20 mouse cellular contexts compared by ENCODE assay signal in the genomic region with DNA sequence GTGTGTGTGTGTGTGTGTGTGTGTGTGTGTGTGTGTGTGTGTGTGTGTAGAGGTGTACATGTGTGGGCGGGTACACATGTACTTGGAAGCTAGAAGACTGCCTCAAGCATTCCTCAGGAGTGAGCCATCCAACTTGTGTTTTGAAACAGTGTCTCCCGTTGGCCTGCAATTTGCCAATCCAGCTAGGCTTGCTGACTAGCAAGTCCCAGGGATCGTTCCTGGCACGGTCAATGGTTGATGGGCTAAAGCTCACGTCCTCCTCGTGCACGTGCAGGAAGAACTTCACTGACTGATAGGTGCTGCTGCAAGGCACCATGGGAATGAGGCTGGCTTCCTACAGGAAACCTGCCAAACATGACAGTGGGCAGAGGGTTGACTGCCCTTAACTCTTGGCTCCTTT. TPM values are rescaled to one million over a fixed set of nuclear protein-coding genes. Genes with fewer than 3 reads are reported as not detected.
DNase-seq lines count a peak whose midpoint lies in the region; ATAC-seq and TF ChIP-seq lines count a peak whose summit lies in the region.
"Had no signal": no experiment of that assay in that cellular context is flagged by ENCODE, and none has a peak within 500 bp of the region (broad histone marks: within the 10 kb centered on the region; RNA-seq: fewer than 3 reads in every experiment).

No protein-coding gene starts in this region.

- H3K27ac ChIP-seq in kidney, embryonic 15.5 days, result no peak overlapping the region
- no peak overlapping the region for H3K27ac ChIP-seq in midbrain, postnatal 0 days (ENCODE audit: low read depth, low read length)
- H3K27ac ChIP-seq in hindbrain, embryonic 16.5 days (ENCODE audit: low read depth, low read length), result no peak overlapping the region
- H3K27ac ChIP-seq: embryonic facial prominence, embryonic 12.5 days; forebrain, embryonic 13.5 days; heart, embryonic 15.5 days; hindbrain, embryonic 15.5 days; intestine, embryonic 15.5 days; neural tube, embryonic 12.5 days; stomach, postnatal 0 days had no signal

- H3K9ac ChIP-seq in kidney, embryonic 15.5 days, result no peak overlapping the region
- no peak overlapping the region for H3K9ac ChIP-seq in midbrain, postnatal 0 days (replicated peaks; ENCODE audit: low read length, poor library complexity, severe bottlenecking)
- no peak overlapping the region for H3K9ac ChIP-seq in hindbrain, embryonic 16.5 days (ENCODE audit: low read depth, low read length)
- H3K9ac ChIP-seq: embryonic facial prominence, embryonic 12.5 days; forebrain, embryonic 13.5 days; heart, embryonic 15.5 days; hindbrain, embryonic 15.5 days; intestine, embryonic 15.5 days; neural tube, embryonic 12.5 days had no signal

- H3K4me3 ChIP-seq in kidney, embryonic 15.5 days (replicated peaks), result no peak overlapping the region
- peak overlapping the region; percentile 80 for H3K4me3 ChIP-seq in megakaryocyte, embryonic 14.5 days (replicated peaks)
- H3K4me3 ChIP-seq in midbrain, postnatal 0 days (ENCODE audit: low read depth, low read length), result no peak overlapping the region
- no peak overlapping the region for H3K4me3 ChIP-seq in hindbrain, embryonic 16.5 days (ENCODE audit: low read length)
- H3K4me3 ChIP-seq: embryonic facial prominence, embryonic 12.5 days; forebrain, embryonic 13.5 days; heart, embryonic 15.5 days; hindbrain, embryonic 15.5 days; intestine, embryonic 15.5 days; neural tube, embryonic 12.5 days had no signal

- ATAC-seq in kidney, embryonic 15.5 days (replicated peaks; ENCODE audit: low FRiP score), result no peak
- ATAC-seq in megakaryocyte, adult 5-6 weeks (ENCODE audit: poor library complexity, severe bottlenecking), result no peak
- ATAC-seq in midbrain, postnatal 0 days (ENCODE audit: low FRiP score), result no peak
- ATAC-seq in hindbrain, embryonic 16.5 days, result no peak
- ATAC-seq: forebrain, embryonic 13.5 days had no signal

- no peak for TF ChIP-seq CTCF in midbrain, postnatal 0 days (IDR thresholded peaks at IDR 0.05)

- H3K9me3 ChIP-seq in kidney, embryonic 15.5 days (replicated peaks), result no peaks in the 10 kb centered on the region
- no peaks in the 10 kb centered on the region for H3K9me3 ChIP-seq in megakaryocyte, embryonic 14.5 days
- no peaks in the 10 kb centered on the region for H3K9me3 ChIP-seq in midbrain, postnatal 0 days (ENCODE audit: low read length)
- no peaks in the 10 kb centered on the region for H3K9me3 ChIP-seq in hindbrain, embryonic 16.5 days (ENCODE audit: control insufficient read depth, low read length)
- H3K9me3 ChIP-seq: embryonic facial prominence, embryonic 12.5 days; forebrain, embryonic 13.5 days; heart, embryonic 15.5 days; hindbrain, embryonic 15.5 days; intestine, embryonic 15.5 days; neural tube, embryonic 12.5 days had no signal

- peaks cover 24% of the 10 kb centered on the region for H3K4me1 ChIP-seq in kidney, embryonic 15.5 days
- H3K4me1 ChIP-seq in megakaryocyte, embryonic 14.5 days, result peaks cover 47% of the 10 kb centered on the region
- no peaks in the 10 kb centered on the region for H3K4me1 ChIP-seq in midbrain, postnatal 0 days (ENCODE audit: insufficient read depth, low read length)
- H3K4me1 ChIP-seq in hindbrain, embryonic 16.5 days (ENCODE audit: control insufficient read depth, insufficient read depth, low read depth, low read length), result peaks cover 3% of the 10 kb centered on the region; the same call in 1 of the 2 replicates
- H3K4me1 ChIP-seq: intestine, embryonic 15.5 days had no signal

- H3K4me2 ChIP-seq in kidney, embryonic 15.5 days, result no peak overlapping the region
- H3K4me2 ChIP-seq in midbrain, postnatal 0 days (ENCODE audit: low read depth, low read length, poor library complexity, severe bottlenecking), result no peak overlapping the region
- H3K4me2 ChIP-seq in hindbrain, embryonic 16.5 days (ENCODE audit: low read length), result no peak overlapping the region
- H3K4me2 ChIP-seq: embryonic facial prominence, embryonic 12.5 days; forebrain, embryonic 13.5 days; heart, embryonic 15.5 days; hindbrain, embryonic 15.5 days; intestine, embryonic 15.5 days; neural tube, embryonic 12.5 days had no signal

- 93% methylated on average over 7 of the region's 7 CpGs for WGBS in kidney, embryonic 15.5 days
- WGBS in midbrain, postnatal 0 days, result 97% methylated on average over 7 of the region's 7 CpGs
- WGBS in hindbrain, embryonic 16.5 days, result 91% methylated on average over 7 of the region's 7 CpGs

- H3K36me3 ChIP-seq in kidney, embryonic 15.5 days, result peaks cover 71% of the 10 kb centered on the region
- peaks cover 96% of the 10 kb centered on the region for H3K36me3 ChIP-seq in megakaryocyte, embryonic 14.5 days (replicated peaks; ENCODE audit: low read length)
- H3K36me3 ChIP-seq in midbrain, postnatal 0 days (ENCODE audit: insufficient read depth, low read length), result peaks cover 35% of the 10 kb centered on the region
- H3K36me3 ChIP-seq in hindbrain, embryonic 16.5 days (ENCODE audit: control insufficient read depth, insufficient read depth, low read length), result peaks cover 18% of the 10 kb centered on the region

- H3K27me3 ChIP-seq in kidney, embryonic 15.5 days, result no peaks in the 10 kb centered on the region
- H3K27me3 ChIP-seq in megakaryocyte, embryonic 14.5 days (replicated peaks), result no peaks in the 10 kb centered on the region
- H3K27me3 ChIP-seq in midbrain, postnatal 0 days (ENCODE audit: insufficient read depth, low read length), result no peaks in the 10 kb centered on the region
- no peaks in the 10 kb centered on the region for H3K27me3 ChIP-seq in hindbrain, embryonic 16.5 days (replicated peaks; ENCODE audit: control insufficient read depth, insufficient read depth, low read length)
- H3K27me3 ChIP-seq: embryonic facial prominence, embryonic 12.5 days; forebrain, embryonic 13.5 days; heart, embryonic 15.5 days; hindbrain, embryonic 15.5 days; intestine, embryonic 15.5 days; neural tube, embryonic 12.5 days had no signal

- DNase-seq in adrenal gland, postnatal 10 days, result peak; percentile 25
- no peak for DNase-seq in adrenal gland, adult (ENCODE audit: inconsistent age in 2 of 2, low spot score in 1 of 2)
- peak; percentile 48 for DNase-seq in kidney, adult 18-20 months
- no peak for DNase-seq in midbrain, postnatal 0 days (ENCODE audit: low spot score)

RNA-seq across cellular contexts. Expression of a gene that starts 17.9 kb away (rescaled TPM):
- 1 to 10 TPM; 2.8 to 9.8 TPM for total RNA-seq in adrenal gland, postnatal 10 days (2021)
- 7.2 and 8.0 TPM in 2 replicates for polyA plus RNA-seq in kidney, embryonic 15.5 days (2015; fragmentation: Nextera tagmentation; extraction: Ambion mirVana)
- not detected in 2 replicates for polyA plus RNA-seq in megakaryocyte, embryonic 14.5 days (2012; ENCODE audit: insufficient read depth, low replicate concordance)
- total RNA-seq in megakaryocyte, adult 5-6 weeks (2015), result not detected in 2 replicates
- not detected in 2 replicates for total RNA-seq in megakaryocyte, adult 5-6 weeks (2017)
- 1.9 TPM in 1 of 2 replicates, not detected in the other for total RNA-seq in midbrain, postnatal 0 days (2014; rRNA removed)
- 1.3 and 1.5 TPM in 2 replicates for polyA plus RNA-seq in midbrain, postnatal 0 days (2015; fragmentation: Nextera tagmentation; extraction: Ambion mirVana)
- polyA plus RNA-seq in hindbrain, embryonic 16.5 days (2015; fragmentation: Nextera tagmentation; extraction: Ambion mirVana), result 0.94 and 3.6 TPM in 2 replicates
- total RNA-seq: layer of hippocampus, adult 18-20 months; left cerebral cortex, adult 8-10 months; liver, adult 2 months; megakaryocyte progenitor cell, adult 5-6 weeks had no signal
- polyA plus RNA-seq: forebrain, embryonic 13.5 days; liver, adult 2 months; midbrain, embryonic 14.5 days had no signal

RNA-seq across cellular contexts. Expression of a gene that starts 58.3 kb away (rescaled TPM):
- 1 to 10 TPM; 2.0 to 2.8 TPM for total RNA-seq in adrenal gland, postnatal 10 days (2021)
- 3.8 and 4.8 TPM in 2 replicates for polyA plus RNA-seq in kidney, embryonic 15.5 days (2015; fragmentation: Nextera tagmentation; extraction: Ambion mirVana)
- not detected in 2 replicates for polyA plus RNA-seq in megakaryocyte, embryonic 14.5 days (2012; ENCODE audit: insufficient read depth, low replicate concordance)
- total RNA-seq in megakaryocyte, adult 5-6 weeks (2015), result 0.11 TPM in 1 of 2 replicates, not detected in the other
- 0.12 and 0.26 TPM in 2 replicates for total RNA-seq in megakaryocyte, adult 5-6 weeks (2017)
- 8.9 and 13.0 TPM in 2 replicates for total RNA-seq in midbrain, postnatal 0 days (2014; rRNA removed)
- polyA plus RNA-seq in midbrain, postnatal 0 days (2015; fragmentation: Nextera tagmentation; extraction: Ambion mirVana), result 3.7 and 4.2 TPM in 2 replicates
- 2.4 and 3.8 TPM in 2 replicates for polyA plus RNA-seq in hindbrain, embryonic 16.5 days (2015; fragmentation: Nextera tagmentation; extraction: Ambion mirVana)

Comparison
In these comparisons a context has a peak if more than half of its experiments do, and no peak if none do; other contexts are left out.
1. DNase-seq: peak in adrenal gland, postnatal 10 days (single experiment) and kidney, adult 18-20 months (single experiment); none in adrenal gland, adult (0 of 2) and midbrain, postnatal 0 days (single experiment).